Mouse (Mus musculus): ENCODE results near the gene Megf9. TPM values are rescaled to one million over a fixed set of nuclear protein-coding genes. Genes with fewer than 3 reads are reported as not detected.

Gene Megf9
- polyA plus RNA-seq, 1 experiment from 2014 or later: 28.2 TPM

- H3K4me1 ChIP-seq (replicated peaks; ENCODE audit: control insufficient read depth, insufficient read depth, low read length): no peaks in the 10 kb centered on the region
- ATAC-seq (replicated peaks; ENCODE audit: low FRiP score): no peak
- whole genome bisulfite sequencing: 79% methylated on average over 2 of the region's 2 CpGs
These were observed 11.2 kb upstream of the Megf9 start for GRCm38 (mm10) chr4:70545869-70546542.

GRCm38 (mm10) chr4:70544390-70544789 lies 9.6 kb upstream of the Megf9 start:
- H3K4me3 ChIP-seq (ENCODE audit: low read depth, low read length): no peak overlapping the region
- WGBS: 87% methylated on average over 3 of the region's 3 CpGs

More at GRCm38 (mm10) chr4:70545869-70546542, 11.2 kb upstream of the Megf9 start:
- Histone ChIP-seq H3K4me3 (ENCODE audit: low read depth, low read length) (no peak overlapping the region), H3K27me3 (ENCODE audit: control insufficient read depth, insufficient read depth, low read length) (no peaks in the 10 kb centered on the region; the same call in 1 of the 2 replicates), H3K36me3 (ENCODE audit: control insufficient read depth, insufficient read depth, low read length) (no peaks in the 10 kb centered on the region), H3K9ac (ENCODE audit: low read length) (no peak overlapping the region), H3K4me2 (ENCODE audit: low read depth, low read length, severe bottlenecking) (no peak overlapping the region), H3K9me3 (ENCODE audit: control insufficient read depth, low read length) (no peaks in the 10 kb centered on the region), H3K27ac (ENCODE audit: low read depth, low read length) (no peak overlapping the region)
- no peak for DNase-seq (ENCODE audit: low spot score)

GRCm38 (mm10) chr4:70542387-70542786 lies 7.6 kb upstream of the Megf9 start:
- no peaks in the 10 kb centered on the region; the same call in 1 of the 2 replicates for H3K27me3 ChIP-seq (ENCODE audit: control insufficient read depth, insufficient read depth, low read length)
- H3K27ac ChIP-seq (ENCODE audit: low read depth, low read length): no peak overlapping the region
- H3K9ac ChIP-seq (ENCODE audit: low read length): no peak overlapping the region
- no peak for ATAC-seq (replicated peaks; ENCODE audit: low FRiP score)
- no peaks in the 10 kb centered on the region for H3K9me3 ChIP-seq (ENCODE audit: control insufficient read depth, low read length)
- no peak overlapping the region for H3K4me2 ChIP-seq (ENCODE audit: low read depth, low read length, severe bottlenecking)
- no peak overlapping the region for H3K4me3 ChIP-seq (ENCODE audit: low read depth, low read length)
- no peaks in the 10 kb centered on the region for H3K36me3 ChIP-seq (ENCODE audit: control insufficient read depth, insufficient read depth, low read length)
- WGBS: 56% methylated on average over 2 of the region's 2 CpGs
- DNase-seq (ENCODE audit: low spot score): no peak
- no peaks in the 10 kb centered on the region; the same call in 1 of the 2 replicates for H3K4me1 ChIP-seq (replicated peaks; ENCODE audit: control insufficient read depth, insufficient read depth, low read length)

More at GRCm38 (mm10) chr4:70544390-70544789, 9.6 kb upstream of the Megf9 start:
- H3K4me2 ChIP-seq (ENCODE audit: low read depth, low read length, severe bottlenecking): no peak overlapping the region
- no peak overlapping the region for H3K27ac ChIP-seq (ENCODE audit: low read depth, low read length)
- H3K36me3 ChIP-seq (ENCODE audit: control insufficient read depth, insufficient read depth, low read length): no peaks in the 10 kb centered on the region
- H3K9ac ChIP-seq (ENCODE audit: low read length): no peak overlapping the region
- DNase-seq (ENCODE audit: low spot score) (no peak), ATAC-seq (replicated peaks; ENCODE audit: low FRiP score) (no peak)
- H3K4me1 ChIP-seq (replicated peaks; ENCODE audit: control insufficient read depth, insufficient read depth, low read length): no peaks in the 10 kb centered on the region
- H3K9me3 ChIP-seq (ENCODE audit: control insufficient read depth, low read length): no peaks in the 10 kb centered on the region
- H3K27me3 ChIP-seq (ENCODE audit: control insufficient read depth, insufficient read depth, low read length): no peaks in the 10 kb centered on the region; the same call in 1 of the 2 replicates

GRCm38 (mm10) chr4:70540743-70541142 lies 5.9 kb upstream of the Megf9 start:
- Histone ChIP-seq H3K36me3 (ENCODE audit: control insufficient read depth, insufficient read depth, low read length) (no peaks in the 10 kb centered on the region), H3K4me3 (ENCODE audit: low read depth, low read length) (no peak overlapping the region), H3K27ac (ENCODE audit: low read depth, low read length) (no peak overlapping the region), H3K9ac (ENCODE audit: low read length) (no peak overlapping the region), H3K9me3 (ENCODE audit: control insufficient read depth, low read length) (no peaks in the 10 kb centered on the region), H3K27me3 (ENCODE audit: control insufficient read depth, insufficient read depth, low read length) (no peaks in the 10 kb centered on the region; the same call in 1 of the 2 replicates), H3K4me2 (ENCODE audit: low read depth, low read length, severe bottlenecking) (no peak overlapping the region), H3K4me1 (replicated peaks; ENCODE audit: control insufficient read depth, insufficient read depth, low read length) (peaks cover 6% of the 10 kb centered on the region; the same call in 1 of the 2 replicates)
- ATAC-seq (replicated peaks; ENCODE audit: low FRiP score): no peak
- WGBS: 76% methylated on average over 6 of the region's 6 CpGs
- DNase-seq (ENCODE audit: low spot score): no peak

- no peaks in the 10 kb centered on the region for H3K9me3 ChIP-seq (ENCODE audit: control insufficient read depth, low read length)
- no peaks in the 10 kb centered on the region for H3K36me3 ChIP-seq (ENCODE audit: control insufficient read depth, insufficient read depth, low read length)
- 0% methylated on average over 2 of the region's 2 CpGs for WGBS
- no peak overlapping the region; the same call in 1 of the 2 replicates for H3K27ac ChIP-seq (ENCODE audit: low read depth, low read length)
- no peak overlapping the region for H3K4me3 ChIP-seq (ENCODE audit: low read depth, low read length)
- H3K4me1 ChIP-seq (replicated peaks; ENCODE audit: control insufficient read depth, insufficient read depth, low read length): peaks cover 9% of the 10 kb centered on the region; the same call in 1 of the 2 replicates
- H3K27me3 ChIP-seq (ENCODE audit: control insufficient read depth, insufficient read depth, low read length): no peaks in the 10 kb centered on the region
- no peak overlapping the region for H3K9ac ChIP-seq (ENCODE audit: low read length)
- H3K4me2 ChIP-seq (ENCODE audit: low read depth, low read length, severe bottlenecking): no peak overlapping the region
- no peak for DNase-seq (ENCODE audit: low spot score)
- ATAC-seq (replicated peaks; ENCODE audit: low FRiP score): no peak
These were observed 2.1 kb upstream of the Megf9 start for GRCm38 (mm10) chr4:70536661-70537580.

- Histone ChIP-seq H3K27ac (ENCODE audit: low read depth, low read length) (peak overlapping the region; percentile 98), H3K4me3 (ENCODE audit: low read depth, low read length) (peak overlapping the region; percentile 90), H3K36me3 (ENCODE audit: control insufficient read depth, insufficient read depth, low read length) (no peaks in the 10 kb centered on the region), H3K4me1 (replicated peaks; ENCODE audit: control insufficient read depth, insufficient read depth, low read length) (peaks cover 11% of the 10 kb centered on the region; the same call in 1 of the 2 replicates), H3K9ac (ENCODE audit: low read length) (peak overlapping the region; percentile 98), H3K9me3 (ENCODE audit: control insufficient read depth, low read length) (no peaks in the 10 kb centered on the region), H3K27me3 (ENCODE audit: control insufficient read depth, insufficient read depth, low read length) (no peaks in the 10 kb centered on the region), H3K4me2 (ENCODE audit: low read depth, low read length, severe bottlenecking) (peak overlapping the region; percentile 83)
- DNase-seq (ENCODE audit: low spot score) (peak; percentile 59), ATAC-seq (replicated peaks; ENCODE audit: low FRiP score) (peak; percentile 0)
- WGBS: 18% methylated on average over 7 of the region's 7 CpGs
These were observed 1.0 kb upstream of the Megf9 start for GRCm38 (mm10) chr4:70535711-70536311.

- H3K9me3 ChIP-seq (ENCODE audit: control insufficient read depth, low read length): no peaks in the 10 kb centered on the region
- ATAC-seq (replicated peaks; ENCODE audit: low FRiP score) (peak; percentile 70), DNase-seq (ENCODE audit: low spot score) (no peak)
- under 1% methylated on average over 18 of the region's 18 CpGs for WGBS
- peak overlapping the region; percentile 98 for H3K27ac ChIP-seq (ENCODE audit: low read depth, low read length)
- H3K9ac ChIP-seq (ENCODE audit: low read length): peak overlapping the region; percentile 98
- H3K36me3 ChIP-seq (ENCODE audit: control insufficient read depth, insufficient read depth, low read length): no peaks in the 10 kb centered on the region
- peak overlapping the region; percentile 83 for H3K4me2 ChIP-seq (ENCODE audit: low read depth, low read length, severe bottlenecking)
- H3K4me3 ChIP-seq (ENCODE audit: low read depth, low read length): peak overlapping the region; percentile 90
- peaks cover 11% of the 10 kb centered on the region; the same call in 1 of the 2 replicates for H3K4me1 ChIP-seq (replicated peaks; ENCODE audit: control insufficient read depth, insufficient read depth, low read length)
- H3K27me3 ChIP-seq (ENCODE audit: control insufficient read depth, insufficient read depth, low read length): no peaks in the 10 kb centered on the region
These were observed 494 bp upstream of the Megf9 start for GRCm38 (mm10) chr4:70535289-70535688.
